Mouse (Mus musculus): Measurements from ENCODE around the gene Crcp.

DNA sequence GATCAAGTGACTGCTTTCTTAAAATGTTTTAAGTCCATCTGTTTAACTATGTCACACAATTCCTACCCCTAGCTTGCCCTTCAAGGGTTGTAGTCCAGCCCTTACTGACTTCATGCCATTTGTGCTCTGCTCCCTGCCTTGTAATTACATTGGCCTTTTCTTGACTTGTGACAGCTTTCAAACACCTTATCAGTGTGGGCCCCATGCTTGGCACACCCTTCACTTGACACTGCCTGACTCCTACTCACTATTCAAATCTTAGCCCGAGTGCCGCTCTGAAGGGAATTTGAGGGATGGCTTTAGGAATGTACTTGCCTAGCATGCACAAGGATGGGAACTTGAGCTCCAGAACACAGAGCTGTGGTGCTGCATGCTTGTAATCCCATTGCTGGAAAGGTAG lies 68.7 kb downstream of the Crcp start:
- TF ChIP-seq CTCF (IDR thresholded peaks at IDR 0.05; ENCODE audit: borderline replicate concordance, control insufficient read depth, extremely low read depth, insufficient read depth, low read length, poor library complexity): no peak
- TF ChIP-seq POLR2A (IDR thresholded peaks at IDR 0.05; ENCODE audit: control insufficient read depth, extremely low read depth, insufficient read depth, low read length, poor library complexity): no peak
